Mouse (Mus musculus) olfactory bulb, adult 2 months (tissue): ENCODE results near the gene Eme1. TPM values are rescaled to one million over a fixed set of nuclear protein-coding genes. Genes with fewer than 3 reads are reported as not detected.
"Not testable (repeated sequence)": the region's sequence is repeated elsewhere in the genome, so short reads cannot be mapped to it uniquely, and the experiment has no call there.

Source experiments
- H3K27ac ChIP-seq: fragments of 200-500 bp; 2 replicates; pipeline ENCODE4 v1.5.1; 2012; ENCODE audit warnings: low read depth, low read length; ENCODE audit not compliant: insufficient read depth
- H3K4me1 ChIP-seq: fragments of 200-500 bp; 2 replicates; pipeline ENCODE4 v1.6.1; 2012; ENCODE audit warnings: low read length; ENCODE audit not compliant: control insufficient read depth, insufficient read depth
- H3K4me3 ChIP-seq: fragments of 200-500 bp; 2 replicates; pipeline ENCODE4 v1.5.1; 2012; ENCODE audit warnings: mild to moderate bottlenecking, low read depth, low read length, moderate library complexity; ENCODE audit not compliant: insufficient read depth
- CTCF ChIP-seq: fragments of 200-500 bp; IDR thresholded peaks from 2 replicates; pipeline ENCODE4 v1.5.1; 2012; ENCODE audit warnings: low read depth, mild to moderate bottlenecking, low read length, moderate library complexity; ENCODE audit not compliant: insufficient read depth
- POLR2A ChIP-seq: fragments of 200-500 bp; IDR thresholded peaks from 2 replicates; pipeline ENCODE4 v1.6.1; 2012; ENCODE audit warnings: mild to moderate bottlenecking, low read depth, low read length, moderate library complexity; ENCODE audit not compliant: insufficient read depth
- WGBS: fragments of 180-500 bp; shearing (Covaris S2); methylation state at CpG from one replicate; pipeline ENCODE4 v1.1.7; 2018; 5-methylcytosine and 5-hydroxymethylcytosine counted together
- polyA plus RNA-seq: library from polyadenylated mRNA; stranded (reverse); fragments of >200 nt; gene quantifications from 2 replicates; pipeline ENCODE4 v1.2.4, GENCODE M21; 2012; ENCODE audit warnings: low replicate concordance; ENCODE audit not compliant: missing spikeins, insufficient read depth, insufficient read length

Eme1 gene
- polyA plus RNA-seq, result not detected in 2 replicates

DNA sequence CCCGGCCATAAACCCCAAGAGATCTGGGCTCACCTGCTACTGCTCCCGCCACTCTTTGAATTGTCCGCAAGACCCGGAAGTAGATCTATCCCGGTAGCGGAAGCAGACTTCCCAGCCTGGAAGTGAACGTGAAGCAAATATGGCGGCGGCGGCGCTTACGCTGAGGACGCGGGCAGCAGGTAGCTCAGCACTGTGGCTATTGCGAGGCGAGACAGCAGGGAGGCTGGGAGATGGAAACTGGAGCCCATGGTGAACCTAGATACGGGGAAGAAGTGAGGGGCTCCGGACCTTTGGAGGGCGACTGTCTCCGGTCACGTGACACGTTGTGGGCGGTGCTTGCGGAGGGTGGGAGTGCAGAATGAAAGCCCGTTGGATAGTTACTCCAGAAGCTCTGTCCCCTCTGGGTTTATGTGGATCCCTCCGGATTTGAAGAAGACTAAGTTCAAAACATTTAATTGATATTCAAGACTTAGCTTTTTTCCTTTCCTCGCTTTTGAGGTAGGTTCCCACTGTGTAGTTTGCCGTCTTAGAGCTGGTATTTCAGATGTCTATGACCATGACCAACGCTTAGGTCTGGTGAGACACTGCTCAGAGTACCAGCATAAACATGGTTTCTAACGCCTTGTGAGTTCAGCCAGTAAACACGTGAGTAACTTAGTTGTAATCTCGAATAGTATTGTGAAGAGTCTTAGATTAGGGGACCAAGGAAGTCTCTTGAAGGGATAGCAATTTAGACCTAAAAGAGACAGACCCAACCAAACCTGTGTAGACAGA lies at the start of gene Eme1, which contains the start of gene Mrpl27:
TSS of gene Eme1 (minus strand) at position 302 of the 774 bp plus-strand sequence.
TSS of gene Mrpl27 (plus strand) at position 105 of the 774 bp plus-strand sequence.
- Histone ChIP-seq H3K27ac (peak within 1 kb of the TSS; percentile 99), H3K4me1 (peaks cover 10% of the 10 kb centered on the region), H3K4me3 (peak within 1 kb of the TSS; percentile 83)
- under 1% methylated on average over 32 of the region's 32 CpGs for WGBS
- TF ChIP-seq POLR2A (peak; percentile 57), CTCF (no peak)

DNA sequence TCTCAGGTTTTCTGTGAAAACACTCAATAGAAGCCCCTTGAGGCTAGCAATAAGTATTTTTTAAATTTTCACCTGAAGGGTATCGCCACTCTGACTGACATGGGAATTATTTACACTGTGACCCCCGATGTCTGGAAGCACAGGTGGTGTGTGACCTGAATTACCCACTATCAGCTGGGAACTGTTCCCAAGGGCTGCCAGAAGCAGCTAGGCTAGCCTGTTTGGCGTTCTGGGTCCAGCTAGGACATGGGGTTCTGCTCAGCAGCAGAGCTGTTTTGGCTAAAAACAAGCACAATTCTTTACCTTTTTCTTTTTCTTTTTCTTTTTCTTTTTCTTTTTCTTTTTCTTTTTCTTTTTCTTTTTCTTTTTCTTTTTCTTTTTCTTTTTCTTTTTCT lies 48.4 kb upstream of the Eme1 start:
- Histone ChIP-seq H3K4me1 (peaks cover 4% of the 10 kb centered on the region; the same call in 1 of the 2 replicates), H3K27ac (no peak overlapping the region), H3K4me3 (no peak overlapping the region)
- TF ChIP-seq POLR2A (no peak), CTCF (no peak)
- 70% methylated on average over 3 of the region's 3 CpGs for WGBS

- WGBS, result 70% methylated on average over 27 of the region's 27 CpGs
- no peak overlapping the region for H3K4me3 ChIP-seq
- H3K4me1 ChIP-seq, result peaks cover 4% of the 10 kb centered on the region; the same call in 1 of the 2 replicates
- no peak for TF ChIP-seq POLR2A
- no peak for TF ChIP-seq CTCF
- H3K27ac ChIP-seq, result no peak overlapping the region
These were observed 47.8 kb upstream of the Eme1 start for GRCm38 (mm10) chr11:94701401-94702215.

GRCm38 (mm10) chr11:94699399-94699798 lies 45.6 kb upstream of the Eme1 start:
- WGBS, result 99% methylated on average over 3 of the region's 3 CpGs
- no peak for TF ChIP-seq CTCF
- no peak for TF ChIP-seq POLR2A
- no peak overlapping the region for H3K4me3 ChIP-seq
- H3K27ac ChIP-seq, result no peak overlapping the region
- H3K4me1 ChIP-seq, result peaks cover 4% of the 10 kb centered on the region; the same call in 1 of the 2 replicates

DNA sequence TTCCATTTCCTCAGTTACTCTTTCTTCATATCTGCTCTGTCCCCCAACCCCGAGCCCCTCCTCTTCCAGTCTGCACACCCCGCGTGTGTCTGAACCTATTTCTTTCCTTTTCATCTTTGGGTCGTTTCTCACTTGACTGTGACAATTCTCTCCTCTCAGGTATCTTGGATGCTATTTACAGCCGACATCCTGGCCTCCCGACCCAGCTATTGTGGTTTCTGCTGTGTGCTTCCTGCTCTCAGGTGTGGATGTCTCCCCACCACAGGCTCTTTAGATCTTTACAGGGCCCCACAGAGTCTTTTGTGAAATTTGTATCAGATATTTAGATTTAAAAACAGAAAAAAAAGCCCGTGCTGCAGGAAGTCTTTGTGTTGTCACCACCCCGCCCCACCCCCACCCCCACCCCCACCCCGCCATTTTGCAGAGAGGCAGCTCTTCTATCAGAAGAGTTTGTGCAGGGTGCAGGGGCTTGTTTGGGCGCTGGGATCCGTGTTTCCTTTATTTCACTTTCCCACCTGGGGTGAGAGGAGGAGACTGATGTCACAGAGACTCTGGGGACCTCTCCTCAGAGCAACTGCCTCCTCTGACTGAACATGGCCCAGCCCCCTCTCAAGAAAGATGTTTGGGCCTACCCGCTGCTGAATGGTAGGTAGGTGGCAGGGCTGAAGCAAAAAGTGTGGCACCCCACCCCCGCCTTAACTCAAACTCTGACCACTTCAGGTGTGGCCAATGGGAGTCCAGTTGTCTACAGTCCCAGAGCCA lies 44.1 kb upstream of the Eme1 start:
- peaks cover 4% of the 10 kb centered on the region; the same call in 1 of the 2 replicates for H3K4me1 ChIP-seq
- no peak overlapping the region for H3K27ac ChIP-seq
- no peak for TF ChIP-seq POLR2A
- no peak for TF ChIP-seq CTCF
- H3K4me3 ChIP-seq, result no peak overlapping the region
- 51% methylated on average over 13 of the region's 13 CpGs for WGBS

- 88% methylated on average over 2 of the region's 2 CpGs for WGBS
- Histone ChIP-seq H3K4me1 (peaks cover 4% of the 10 kb centered on the region; the same call in 1 of the 2 replicates), H3K4me3 (no peak overlapping the region), H3K27ac (no peak overlapping the region)
- TF ChIP-seq CTCF (no peak), POLR2A (no peak)
These were observed 43.4 kb upstream of the Eme1 start for GRCm38 (mm10) chr11:94697140-94697539.

DNA sequence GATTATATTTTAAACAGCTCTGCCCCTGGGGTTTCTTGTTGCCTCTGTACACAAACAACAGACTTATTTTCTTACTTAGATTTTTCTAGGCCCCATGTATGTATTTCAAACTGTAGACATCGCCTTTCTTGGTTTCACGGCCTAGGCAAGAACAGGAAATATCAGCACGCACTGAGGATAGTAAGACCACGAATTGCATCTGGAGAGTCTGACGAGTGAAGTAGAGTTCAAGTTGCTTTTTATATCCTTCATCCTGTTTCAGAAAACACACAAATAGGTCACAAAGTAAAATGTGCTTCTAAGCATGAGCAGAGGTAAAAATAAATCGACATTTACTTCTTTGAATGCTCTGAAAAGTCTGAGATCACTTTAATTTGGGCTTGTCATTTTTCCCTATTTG lies 41.7 kb upstream of the Eme1 start:
- no peak for TF ChIP-seq CTCF
- no peak for TF ChIP-seq POLR2A

GRCm38 (mm10) chr11:94692502-94692901 lies 38.7 kb upstream of the Eme1 start:
- not testable (repeated sequence) for H3K27ac ChIP-seq, H3K4me1 ChIP-seq, H3K4me3 ChIP-seq

More for the DNA sequence above, 41.7 kb upstream of the Eme1 start:
- 46% methylated on average over 6 of the region's 6 CpGs for WGBS
- peaks cover 4% of the 10 kb centered on the region; the same call in 1 of the 2 replicates for H3K4me1 ChIP-seq
- no peak overlapping the region for H3K4me3 ChIP-seq
- H3K27ac ChIP-seq, result no peak overlapping the region
